Mouse (Mus musculus) WW6 (cell line): ENCODE measurements around the gene Crcp.

Source experiments
- DNase-seq: peaks from one replicate; pipeline ENCODE4 v3.0.0-alpha.2; 2013; ENCODE audit warnings: low read depth, low spot score

Gene Crcp

GRCm38 (mm10) chr5:130089626-130090393 is 60.7 kb downstream of the Crcp start:
- no peak for DNase-seq

- DNase-seq: peak; percentile 57
These were observed 67.7 kb downstream of the Crcp start for GRCm38 (mm10) chr5:130096754-130097153.

- no peak for DNase-seq
These were observed 68.7 kb downstream of the Crcp start for GRCm38 (mm10) chr5:130097837-130098236.

- no peak for DNase-seq
These were observed 72.6 kb downstream of the Crcp start for GRCm38 (mm10) chr5:130101724-130102123.

- no peak for DNase-seq
These were observed 80.3 kb downstream of the Crcp start for GRCm38 (mm10) chr5:130109348-130109747.
